Mouse (Mus musculus) liver, embryonic 13.5 days (tissue): ENCODE results near the gene Gucy1b1. TPM values are rescaled to one million over a fixed set of nuclear protein-coding genes. Genes with fewer than 3 reads are reported as not detected.

Experiments used
- ATAC-seq: fragments of 200-750 bp; cut with Nextera tagmentation; 2 replicates; pipeline ENCODE4 v1.8.0; 2017; ENCODE audit warnings: low read depth, mild to moderate bottlenecking, moderate number of reproducible peaks, moderate library complexity
- DNase-seq: peaks from one replicate; pipeline ENCODE4 v3.0.0; 2022
- H3K27ac ChIP-seq: fragments of 300-500 bp; sonication (generic); 2 replicates; pipeline ENCODE4 v1.5.1; 2015; ENCODE audit warnings: moderate library complexity, mild to moderate bottlenecking, inconsistent platforms
- H3K27me3 ChIP-seq: fragments of 300-500 bp; sonication (generic); 2 replicates; pipeline ENCODE4 v1.6.1; 2015; ENCODE audit warnings: mild to moderate bottlenecking, inconsistent platforms
- H3K36me3 ChIP-seq: fragments of 300-500 bp; sonication (generic); 2 replicates; pipeline ENCODE4 v1.6.1; 2015; ENCODE audit warnings: mild to moderate bottlenecking, inconsistent platforms
- H3K4me1 ChIP-seq: fragments of 300-500 bp; sonication (generic); replicated peaks from 2 replicates; pipeline ENCODE4 v1.6.1; 2015; ENCODE audit warnings: inconsistent platforms
- H3K4me2 ChIP-seq: fragments of 300-500 bp; sonication (generic); 2 replicates; pipeline ENCODE4 v1.6.1; 2015; ENCODE audit warnings: inconsistent platforms, mild to moderate bottlenecking, moderate library complexity
- H3K4me3 ChIP-seq: fragments of 300-500 bp; sonication (generic); replicated peaks from 2 replicates; pipeline ENCODE4 v1.5.1; 2015; ENCODE audit warnings: mild to moderate bottlenecking, inconsistent platforms
- H3K9ac ChIP-seq: fragments of 300-500 bp; sonication (generic); 2 replicates; pipeline ENCODE4 v1.6.1; 2015; ENCODE audit warnings: mild to moderate bottlenecking, inconsistent platforms
- H3K9me3 ChIP-seq: fragments of 300-500 bp; sonication (generic); replicated peaks from 2 replicates; pipeline ENCODE4 v1.6.1; 2016; ENCODE audit warnings: inconsistent platforms
- WGBS: fragments of 180-500 bp; shearing (Covaris S2); methylation state at CpG from one replicate; pipeline ENCODE4 v1.1.7; 2015; ENCODE audit not compliant: insufficient replicate concordance; 5-methylcytosine and 5-hydroxymethylcytosine counted together
- polyA plus RNA-seq: library from polyadenylated mRNA; unstranded; fragments of >200 nt; fragmentation: Nextera tagmentation; extraction: Ambion mirVana; gene quantifications from 2 replicates; pipeline ENCODE4 v1.2.1, GENCODE M21; 2015

The Gucy1b1 gene
- polyA plus RNA-seq, 1 experiment from 2014 or later = 9.1 TPM

DNA sequence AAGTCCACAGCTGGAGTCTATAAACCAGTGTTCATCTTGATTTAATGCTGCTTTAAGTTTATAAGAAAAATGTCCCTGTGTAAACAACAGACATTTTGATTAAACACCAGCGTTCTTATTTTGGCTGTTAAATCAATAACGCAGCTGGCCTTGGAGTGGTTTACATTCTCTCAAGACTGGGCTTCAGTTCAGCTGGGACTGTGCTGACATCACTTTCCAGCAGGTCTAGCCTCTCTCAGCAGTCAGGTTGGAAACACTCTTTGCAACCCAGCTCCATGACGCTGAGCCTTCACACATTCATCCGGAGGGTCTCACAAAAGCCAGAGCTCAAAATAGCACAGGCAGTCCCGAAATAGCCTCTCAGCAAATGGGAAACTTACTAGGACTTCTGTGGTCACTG lies 17.3 kb downstream of the Gucy1b1 start:
- no peak for DNase-seq
- ATAC-seq = no peak

DNA sequence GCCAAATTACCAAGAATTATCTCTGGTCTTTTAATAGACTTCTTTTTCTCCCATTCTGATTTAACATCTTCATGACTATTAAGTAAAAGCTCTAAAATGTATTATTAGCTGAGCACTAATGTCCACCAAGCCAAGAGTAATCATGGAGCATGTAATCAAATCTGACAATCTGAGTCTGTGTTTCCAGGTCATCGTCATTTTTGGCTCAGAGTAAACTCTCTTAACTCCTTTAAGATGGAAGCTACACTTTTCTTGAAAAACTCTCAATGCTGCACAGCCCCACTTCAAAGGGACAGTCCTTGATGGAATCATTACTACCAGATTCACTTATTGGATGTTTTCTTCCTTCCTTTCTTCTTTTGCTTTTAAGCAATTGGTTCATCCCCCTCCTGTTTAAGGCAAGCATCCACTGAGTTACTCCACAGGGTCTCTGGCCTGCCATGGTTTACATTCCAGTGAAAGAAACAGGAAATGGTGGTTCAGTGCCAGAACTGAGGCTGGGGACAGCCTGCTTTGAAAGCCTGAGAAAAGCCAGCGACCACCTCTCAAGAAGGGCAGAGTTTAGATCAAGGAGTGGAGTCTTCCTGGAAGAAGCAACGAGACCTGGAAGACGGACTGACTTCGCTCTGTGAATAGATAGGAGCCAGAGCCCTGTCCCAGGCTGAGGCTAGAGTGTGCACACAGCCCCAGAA lies 20.1 kb downstream of the Gucy1b1 start:
- H3K9ac ChIP-seq = no peak overlapping the region
- 46% methylated on average over 5 of the region's 5 CpGs for WGBS

More for the DNA sequence above, 17.3 kb downstream of the Gucy1b1 start:
- no peaks in the 10 kb centered on the region for H3K36me3 ChIP-seq
- no peak overlapping the region for H3K27ac ChIP-seq
- H3K9ac ChIP-seq = no peak overlapping the region
- no peak overlapping the region for H3K4me2 ChIP-seq
- no peaks in the 10 kb centered on the region for H3K9me3 ChIP-seq
- WGBS = 26% methylated on average over 5 of the region's 5 CpGs
- H3K4me1 ChIP-seq = peaks cover 12% of the 10 kb centered on the region
- no peak overlapping the region for H3K4me3 ChIP-seq
- H3K27me3 ChIP-seq = no peaks in the 10 kb centered on the region

DNA sequence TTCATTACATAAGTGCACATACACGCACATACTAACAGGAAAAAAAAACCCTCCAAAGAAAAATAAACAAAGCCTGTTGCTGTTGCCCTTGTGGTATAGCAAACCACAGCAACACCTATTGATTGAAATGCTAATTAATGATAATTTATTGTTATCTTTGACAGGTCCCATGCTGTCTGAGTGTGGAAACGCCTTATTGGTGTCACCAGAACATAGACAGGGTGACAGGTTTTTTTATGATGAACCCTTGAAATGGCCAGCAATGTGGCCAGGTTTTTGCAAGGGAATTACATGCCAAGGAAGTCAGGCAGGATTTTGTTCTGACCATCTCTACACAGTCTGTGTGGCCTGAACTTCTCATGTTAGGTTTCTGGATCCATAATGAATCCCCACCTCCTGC lies 22.5 kb downstream of the Gucy1b1 start:
- Histone ChIP-seq H3K9ac (no peak overlapping the region), H3K36me3 (no peaks in the 10 kb centered on the region), H3K4me3 (no peak overlapping the region), H3K4me2 (no peak overlapping the region), H3K4me1 (no peaks in the 10 kb centered on the region; the same call in 1 of the 2 replicates), H3K27me3 (no peaks in the 10 kb centered on the region), H3K9me3 (no peaks in the 10 kb centered on the region), H3K27ac (no peak overlapping the region)
- 47% methylated on average over 2 of the region's 2 CpGs for WGBS
- DNase-seq = no peak
- no peak for ATAC-seq

More for the DNA sequence above, 20.1 kb downstream of the Gucy1b1 start:
- H3K36me3 ChIP-seq = no peaks in the 10 kb centered on the region
- H3K4me3 ChIP-seq = no peak overlapping the region
- no peak overlapping the region for H3K27ac ChIP-seq
- no peaks in the 10 kb centered on the region for H3K27me3 ChIP-seq
- no peak for ATAC-seq
- DNase-seq = no peak
- H3K4me2 ChIP-seq = no peak overlapping the region
- no peaks in the 10 kb centered on the region; the same call in 1 of the 2 replicates for H3K4me1 ChIP-seq
- no peaks in the 10 kb centered on the region for H3K9me3 ChIP-seq

DNA sequence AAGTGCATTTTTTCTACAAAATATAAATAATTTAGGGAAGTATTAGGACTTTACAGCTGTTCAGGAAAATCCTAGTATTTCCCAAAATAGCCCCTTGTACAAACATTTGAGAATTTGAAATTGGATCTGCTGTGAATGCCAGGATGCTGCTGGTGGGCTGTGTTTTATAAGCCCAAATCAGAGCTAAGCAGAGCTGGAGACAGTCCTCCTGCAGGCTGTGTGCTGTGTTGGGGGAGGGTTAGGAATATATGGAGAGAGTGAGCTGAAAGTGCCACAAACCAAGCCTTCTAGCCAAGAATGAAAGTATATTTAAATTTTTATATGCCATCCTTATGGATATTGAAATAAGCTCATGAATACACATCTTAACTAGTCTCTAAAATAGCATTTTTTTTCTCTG lies 23.0 kb downstream of the Gucy1b1 start:
- Histone ChIP-seq H3K27ac (no peak overlapping the region), H3K9me3 (no peaks in the 10 kb centered on the region), H3K4me3 (no peak overlapping the region), H3K27me3 (no peaks in the 10 kb centered on the region), H3K9ac (no peak overlapping the region), H3K36me3 (no peaks in the 10 kb centered on the region), H3K4me2 (no peak overlapping the region), H3K4me1 (no peaks in the 10 kb centered on the region)
- no peak for DNase-seq
- no peak for ATAC-seq

DNA sequence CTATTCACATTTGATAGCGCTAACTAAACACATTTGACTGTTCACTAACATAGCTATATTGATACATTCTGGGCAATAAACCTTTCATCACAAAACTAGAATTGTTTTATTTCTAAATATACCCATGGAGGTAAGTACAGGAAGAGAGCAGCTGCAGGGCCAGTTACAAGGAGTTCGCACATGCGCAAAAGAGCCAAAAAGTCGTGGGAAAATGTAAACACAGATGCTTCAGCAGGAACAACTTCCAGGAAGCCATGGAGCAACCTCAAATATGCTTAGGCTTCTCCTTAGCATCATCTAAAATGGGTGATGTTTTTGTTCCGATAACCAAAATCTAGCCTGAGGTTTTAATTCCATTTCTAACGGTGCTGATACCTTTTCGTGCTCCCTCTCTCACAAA lies 25.8 kb downstream of the Gucy1b1 start:
- Histone ChIP-seq H3K9me3 (no peaks in the 10 kb centered on the region), H3K4me2 (no peak overlapping the region), H3K27me3 (no peaks in the 10 kb centered on the region), H3K4me1 (no peaks in the 10 kb centered on the region), H3K4me3 (no peak overlapping the region), H3K27ac (no peak overlapping the region), H3K9ac (no peak overlapping the region), H3K36me3 (no peaks in the 10 kb centered on the region)
- WGBS = 64% methylated on average over 7 of the region's 7 CpGs
- DNase-seq (no peak), ATAC-seq (no peak)

DNA sequence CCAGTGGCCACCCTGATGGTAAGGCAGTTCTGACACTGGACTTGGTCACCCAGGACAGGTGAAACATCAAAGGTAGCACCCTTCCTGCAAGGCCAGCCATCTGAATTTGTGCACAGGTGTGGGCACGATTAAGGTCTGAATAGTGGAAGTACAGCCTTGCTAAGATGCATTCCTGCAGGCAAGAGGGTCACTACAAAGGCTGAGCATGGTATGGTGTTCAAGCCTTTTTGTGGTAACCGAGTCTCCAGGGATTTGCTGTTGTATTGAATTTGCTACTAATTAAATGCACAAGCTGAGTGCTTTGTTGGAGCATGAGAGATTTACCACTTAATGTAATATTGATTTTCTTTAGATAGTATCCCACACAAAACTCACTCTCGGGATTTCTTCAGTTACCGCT lies 26.4 kb downstream of the Gucy1b1 start:
- no peaks in the 10 kb centered on the region for H3K9me3 ChIP-seq
- DNase-seq (no peak), ATAC-seq (no peak)
- H3K36me3 ChIP-seq = no peaks in the 10 kb centered on the region
- H3K4me1 ChIP-seq = no peaks in the 10 kb centered on the region
- no peaks in the 10 kb centered on the region for H3K27me3 ChIP-seq
- no peak overlapping the region for H3K27ac ChIP-seq
- WGBS = 67% methylated on average over 4 of the region's 4 CpGs
- H3K4me3 ChIP-seq = no peak overlapping the region
- no peak overlapping the region for H3K4me2 ChIP-seq
- H3K9ac ChIP-seq = no peak overlapping the region

DNA sequence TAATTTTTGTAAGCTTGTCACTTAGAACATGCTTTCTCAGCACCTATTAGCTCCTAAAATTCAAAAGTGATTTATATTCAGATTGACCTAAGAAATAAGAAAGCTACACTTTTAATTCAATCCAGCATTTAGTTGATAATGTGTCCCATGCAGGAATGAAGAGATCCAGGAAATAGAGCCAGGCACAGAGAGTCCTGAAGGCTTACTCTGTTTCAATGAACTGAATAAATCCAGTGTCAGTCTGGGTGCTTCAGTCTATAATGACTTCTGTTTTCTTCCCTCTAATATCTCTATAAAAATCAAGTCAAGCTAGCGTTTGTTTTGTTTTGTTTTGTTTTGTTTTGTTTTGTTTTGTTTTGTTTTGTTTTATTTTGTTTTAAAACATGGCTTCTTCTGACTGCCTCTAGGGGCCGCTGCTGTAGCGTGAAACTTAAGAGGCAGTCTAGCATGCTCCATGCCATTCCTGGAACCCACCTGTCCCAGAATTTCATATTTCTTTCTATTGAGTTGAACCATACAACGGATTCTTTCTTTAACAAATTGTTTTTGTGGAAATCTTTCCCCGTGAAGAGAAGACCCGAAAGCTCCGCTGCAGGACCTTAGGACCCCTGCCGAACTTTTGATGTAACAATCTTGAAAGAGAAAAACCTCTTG lies 27.3 kb downstream of the Gucy1b1 start:
- DNase-seq = no peak
- Histone ChIP-seq H3K27ac (no peak overlapping the region), H3K4me3 (no peak overlapping the region), H3K27me3 (no peaks in the 10 kb centered on the region), H3K4me1 (no peaks in the 10 kb centered on the region), H3K9ac (no peak overlapping the region), H3K9me3 (no peaks in the 10 kb centered on the region), H3K36me3 (no peaks in the 10 kb centered on the region), H3K4me2 (no peak overlapping the region)
- 27% methylated on average over 8 of the region's 8 CpGs for WGBS
- ATAC-seq = no peak

DNA sequence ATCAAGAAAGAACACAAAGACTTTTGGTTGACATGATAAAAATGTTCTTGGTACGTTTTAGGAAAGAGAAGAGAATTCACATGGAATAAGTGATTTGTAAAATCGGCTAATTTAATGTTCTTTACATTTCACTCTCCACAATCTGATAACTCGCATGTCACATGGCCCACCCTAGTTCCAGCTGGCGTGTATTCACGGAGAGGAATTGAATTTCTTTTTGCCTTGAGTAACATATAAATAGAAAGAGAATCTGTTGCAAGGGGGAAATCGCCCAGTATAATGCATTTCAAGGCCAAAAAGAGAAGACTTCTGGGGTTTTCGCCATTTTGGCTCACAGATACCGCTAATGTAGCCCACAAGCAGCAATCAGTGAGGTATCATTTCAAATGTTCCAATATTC lies 28.4 kb downstream of the Gucy1b1 start:
- WGBS = 69% methylated on average over 8 of the region's 8 CpGs
- Histone ChIP-seq H3K9ac (no peak overlapping the region), H3K9me3 (no peaks in the 10 kb centered on the region), H3K27me3 (no peaks in the 10 kb centered on the region), H3K4me3 (no peak overlapping the region), H3K4me2 (no peak overlapping the region), H3K36me3 (no peaks in the 10 kb centered on the region), H3K4me1 (no peaks in the 10 kb centered on the region), H3K27ac (no peak overlapping the region)
- DNase-seq = no peak
- ATAC-seq = no peak

DNA sequence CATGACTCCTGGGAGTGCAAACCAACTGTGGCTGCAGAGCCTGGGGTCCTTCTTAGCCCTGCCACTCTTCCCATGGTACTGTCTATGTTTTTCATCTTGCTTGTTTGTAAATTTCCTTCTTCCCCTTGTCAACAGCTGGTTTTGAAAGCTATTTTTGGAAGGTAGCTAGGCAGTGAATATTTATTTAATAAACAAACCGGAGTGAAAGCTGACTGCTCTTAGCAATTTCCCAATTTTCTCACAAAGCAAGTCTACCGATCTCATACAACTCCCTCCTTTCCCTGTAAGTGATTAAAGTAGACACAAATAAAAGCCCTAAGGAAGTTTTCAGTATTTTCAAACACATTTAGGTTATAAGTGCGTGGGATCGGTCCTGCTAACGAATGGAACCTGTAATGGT lies 29.6 kb downstream of the Gucy1b1 start:
- H3K4me2 ChIP-seq = no peak overlapping the region
- DNase-seq (no peak), ATAC-seq (no peak)
- no peak overlapping the region for H3K4me3 ChIP-seq
- no peaks in the 10 kb centered on the region for H3K27me3 ChIP-seq
- H3K36me3 ChIP-seq = no peaks in the 10 kb centered on the region
- H3K9ac ChIP-seq = no peak overlapping the region
- WGBS = 76% methylated on average over 5 of the region's 5 CpGs
- H3K9me3 ChIP-seq = no peaks in the 10 kb centered on the region
- no peaks in the 10 kb centered on the region for H3K4me1 ChIP-seq
- H3K27ac ChIP-seq = no peak overlapping the region

DNA sequence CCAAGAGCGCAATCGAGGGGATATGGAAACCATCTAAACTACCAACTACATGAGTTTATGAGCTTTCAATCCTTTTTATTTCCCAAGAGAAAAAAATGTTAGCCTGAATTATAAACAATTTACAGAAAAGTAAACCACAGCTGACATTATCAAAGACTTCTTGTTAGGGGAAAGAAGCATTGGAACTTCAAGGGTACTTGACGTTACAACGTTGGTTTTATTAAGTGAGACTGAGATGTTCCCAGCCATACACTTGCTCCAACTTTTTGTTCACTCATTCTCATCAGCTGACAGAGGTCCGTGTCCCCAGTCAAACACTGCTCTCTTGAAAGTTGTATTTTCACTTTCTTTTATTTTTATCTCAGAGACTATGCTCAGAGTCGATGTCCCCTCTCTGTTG lies 30.8 kb downstream of the Gucy1b1 start:
- Histone ChIP-seq H3K9ac (no peak overlapping the region), H3K4me1 (no peaks in the 10 kb centered on the region), H3K36me3 (no peaks in the 10 kb centered on the region), H3K27ac (no peak overlapping the region), H3K9me3 (no peaks in the 10 kb centered on the region), H3K4me3 (no peak overlapping the region), H3K27me3 (no peaks in the 10 kb centered on the region), H3K4me2 (no peak overlapping the region)
- 73% methylated on average over 6 of the region's 6 CpGs for WGBS
- no peak for DNase-seq
- no peak for ATAC-seq

DNA sequence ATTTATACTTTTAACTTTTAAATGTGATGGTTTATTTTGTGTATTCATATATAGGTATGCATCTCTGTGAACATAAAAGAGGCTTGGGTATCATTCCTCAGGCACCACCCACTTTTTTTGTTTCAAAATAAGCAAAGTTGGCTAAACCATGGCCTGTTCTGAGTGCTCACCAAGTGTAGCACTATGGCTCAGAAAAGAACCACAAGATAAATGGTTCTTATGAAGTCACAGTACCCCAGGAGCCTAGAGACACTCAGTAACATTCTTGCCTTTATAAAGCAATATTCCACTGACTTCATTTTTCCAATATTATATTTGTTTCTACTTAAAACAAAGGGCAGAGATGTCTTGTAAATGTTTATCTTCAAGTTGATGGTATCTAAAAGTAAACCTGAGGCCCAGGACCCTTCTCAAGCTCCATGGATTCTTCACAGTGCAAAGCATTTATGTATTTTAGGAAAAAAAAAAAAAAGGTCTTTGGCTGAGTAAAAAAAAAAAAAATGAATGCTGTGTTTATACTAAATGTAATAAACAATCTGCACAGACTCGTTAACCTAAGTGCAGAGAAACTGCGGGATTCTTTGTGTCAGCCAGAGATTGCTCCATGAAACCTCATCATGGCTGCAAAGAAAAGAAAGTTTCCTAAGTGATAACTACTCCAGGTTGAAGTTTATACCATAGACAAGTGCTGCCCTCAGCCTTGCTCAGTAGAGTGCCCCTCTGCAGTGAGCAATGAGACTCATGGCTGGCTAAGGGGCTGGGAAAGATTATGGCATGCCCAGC lies 38.0 kb downstream of the Gucy1b1 start:
- DNase-seq = no peak
- Histone ChIP-seq H3K4me3 (no peak overlapping the region), H3K36me3 (no peaks in the 10 kb centered on the region), H3K9ac (no peak overlapping the region), H3K4me2 (no peak overlapping the region), H3K9me3 (no peaks in the 10 kb centered on the region), H3K4me1 (no peaks in the 10 kb centered on the region), H3K27me3 (no peaks in the 10 kb centered on the region), H3K27ac (no peak overlapping the region)
- 61% methylated on average over 2 of the region's 2 CpGs for WGBS
- no peak for ATAC-seq
